Mouse (Mus musculus): ENCODE measurements around the gene Adam19.
A peak's percentile ranks its signal among the peaks of the same experiment; 100 is the strongest.

- no peak for TF ChIP-seq MAX (IDR thresholded peaks at IDR 0.05; ENCODE audit: low read depth)
- peak in 1 of 3 experiments; percentile 42 for TF ChIP-seq MYOD1 (IDR thresholded peaks at IDR 0.05; ENCODE audit: control insufficient read depth in 1 of 3, insufficient read length in 2 of 3, low read depth in 2 of 3)
- peak; percentile 82 for TF ChIP-seq POLR2A (IDR thresholded peaks at IDR 0.05; ENCODE audit: insufficient read length, low read depth)
- no peak for TF ChIP-seq E2F4 (IDR thresholded peaks at IDR 0.05; ENCODE audit: insufficient read depth)
Observed at GRCm38 (mm10) chr11:46055896-46056769, at the start of gene Adam19.

Measured in myocyte (in vitro differentiated cells).